Mouse (Mus musculus) embryonic facial prominence, embryonic 14.5 days (tissue): ENCODE measurements around the gene Ptprm. TPM values are rescaled to one million over a fixed set of nuclear protein-coding genes. Genes with fewer than 3 reads are reported as not detected.

Source experiments
- ATAC-seq: fragments of 200-750 bp; cut with Nextera tagmentation; 2 replicates; pipeline ENCODE4 v1.8.0; 2017; ENCODE audit warnings: low read depth, moderate number of reproducible peaks, moderate TSS enrichment
- DNase-seq: peaks from one replicate; pipeline ENCODE4 v3.0.0-alpha.2; 2015; ENCODE audit warnings: low spot score
- H3K27ac ChIP-seq: fragments of 300-500 bp; sonication (generic); replicated peaks from 2 replicates; pipeline ENCODE4 v1.5.1; 2014; ENCODE audit warnings: low read depth, mild to moderate bottlenecking, low read length, moderate library complexity
- H3K27me3 ChIP-seq: fragments of 300-500 bp; sonication (generic); replicated peaks from 2 replicates; pipeline ENCODE4 v1.6.1; 2014; ENCODE audit warnings: low read length; ENCODE audit not compliant: control insufficient read depth, insufficient read depth
- H3K36me3 ChIP-seq: fragments of 300-500 bp; sonication (generic); 2 replicates; pipeline ENCODE4 v1.6.1; 2014; ENCODE audit warnings: low read length, mixed read lengths; ENCODE audit not compliant: control insufficient read depth, insufficient read depth
- H3K4me1 ChIP-seq: fragments of 300-500 bp; sonication (generic); 2 replicates; pipeline ENCODE4 v1.6.1; 2014; ENCODE audit warnings: antibody characterized with exemption, low read length; ENCODE audit not compliant: control insufficient read depth, insufficient read depth
- H3K4me2 ChIP-seq: fragments of 300-500 bp; sonication (generic); 2 replicates; pipeline ENCODE4 v1.6.1; 2014; ENCODE audit warnings: low read depth, mild to moderate bottlenecking, low read length, moderate library complexity, mixed read lengths
- H3K4me3 ChIP-seq: fragments of 300-500 bp; sonication (generic); 2 replicates; pipeline ENCODE4 v1.5.1; 2014; ENCODE audit warnings: low read depth, mild to moderate bottlenecking, low read length
- H3K9ac ChIP-seq: fragments of 300-500 bp; sonication (generic); 2 replicates; pipeline ENCODE4 v1.6.1; 2014; ENCODE audit warnings: low read depth, mild to moderate bottlenecking, low read length, moderate library complexity, mixed read lengths
- H3K9me3 ChIP-seq: fragments of 300-500 bp; sonication (generic); 2 replicates; pipeline ENCODE4 v1.6.1; 2016; ENCODE audit warnings: low read length; ENCODE audit not compliant: control insufficient read depth
- WGBS: fragments of 180-500 bp; shearing (Covaris S2); extraction: QIAGEN DNeasy Blood & Tissue Kit; methylation state at CpG from one replicate; pipeline ENCODE4 v1.1.7; 2014; 5-methylcytosine and 5-hydroxymethylcytosine counted together
- polyA plus RNA-seq: library from polyadenylated mRNA; unstranded; fragments of >200 nt; fragmentation: Nextera tagmentation; extraction: Ambion mirVana; gene quantifications from 2 replicates; pipeline ENCODE4 v1.2.1, GENCODE M21; 2014

Gene Ptprm
- polyA plus RNA-seq, 1 experiment from 2014 or later = 20.4 TPM

DNA sequence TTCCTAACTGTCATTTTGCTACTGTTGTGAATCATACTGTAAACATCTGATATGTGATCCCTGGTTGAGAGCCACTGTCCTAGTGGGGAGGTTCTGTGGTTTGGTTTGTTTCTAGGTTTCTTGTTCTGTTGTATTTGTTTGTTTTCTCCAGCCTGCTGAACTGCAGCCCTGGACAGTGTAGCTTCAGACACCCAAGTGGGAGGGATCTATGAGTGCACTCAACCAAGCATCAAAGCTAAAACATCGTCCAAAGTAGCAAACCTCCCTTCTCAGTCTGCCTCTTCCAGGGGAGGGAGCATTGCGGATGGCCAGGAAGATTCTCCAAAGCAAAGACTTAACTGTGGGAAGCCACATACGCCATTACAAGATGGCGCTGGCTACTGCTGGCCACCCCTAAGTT, 88.7 kb downstream of the Ptprm start:
- no peak for ATAC-seq
- Histone ChIP-seq H3K27me3 (no peaks in the 10 kb centered on the region), H3K9me3 (no peaks in the 10 kb centered on the region), H3K27ac (no peak overlapping the region), H3K4me1 (no peaks in the 10 kb centered on the region), H3K4me2 (no peak overlapping the region), H3K9ac (no peak overlapping the region), H3K36me3 (no peaks in the 10 kb centered on the region), H3K4me3 (no peak overlapping the region)
- DNase-seq = no peak
- 88% methylated on average over 4 of the region's 4 CpGs for WGBS

DNA sequence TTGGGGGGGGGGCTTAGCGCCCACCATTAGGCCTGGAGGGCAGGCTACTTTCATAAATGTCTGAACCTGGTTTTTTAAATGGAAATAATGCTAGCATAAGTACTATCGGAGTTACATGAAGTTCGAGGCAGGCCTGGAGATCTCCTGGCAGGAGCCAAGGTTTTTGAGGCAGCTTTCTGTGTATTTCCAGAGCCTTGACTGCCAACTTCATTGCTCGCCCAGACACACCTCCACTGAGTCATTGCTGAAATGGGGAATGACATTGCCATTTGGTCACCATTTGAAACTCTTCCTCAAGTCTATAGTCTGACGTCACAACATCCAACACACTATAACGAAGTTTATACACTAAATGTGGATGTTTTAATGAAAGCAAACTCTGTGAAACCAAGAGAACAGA, 89.5 kb downstream of the Ptprm start:
- Histone ChIP-seq H3K4me1 (no peaks in the 10 kb centered on the region), H3K27me3 (no peaks in the 10 kb centered on the region), H3K4me3 (no peak overlapping the region), H3K4me2 (no peak overlapping the region), H3K36me3 (no peaks in the 10 kb centered on the region), H3K9me3 (no peaks in the 10 kb centered on the region), H3K9ac (no peak overlapping the region), H3K27ac (no peak overlapping the region)
- WGBS = 93% methylated on average over 6 of the region's 6 CpGs
- DNase-seq (no peak), ATAC-seq (no peak)

DNA sequence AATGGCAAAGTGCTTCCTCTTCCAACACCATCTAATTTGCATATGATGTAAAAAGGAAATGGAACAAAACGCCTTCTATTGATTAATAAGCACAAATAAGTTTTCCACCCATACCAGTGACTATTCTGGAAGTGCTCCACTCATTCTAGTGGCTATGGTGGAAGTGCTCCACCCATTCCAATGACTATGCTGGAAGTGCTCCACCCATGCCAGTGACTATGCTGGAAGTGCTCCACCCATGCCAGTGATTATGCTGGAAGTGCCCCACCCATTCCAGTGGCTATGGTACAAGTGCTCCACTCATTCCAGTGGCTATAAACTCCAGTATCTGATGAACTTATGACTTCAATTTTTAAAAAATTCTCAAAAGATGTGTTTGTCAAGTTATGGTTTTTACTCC, 91.2 kb downstream of the Ptprm start:
- Histone ChIP-seq H3K4me3 (no peak overlapping the region), H3K4me2 (no peak overlapping the region), H3K4me1 (no peaks in the 10 kb centered on the region), H3K9ac (no peak overlapping the region), H3K27ac (no peak overlapping the region), H3K36me3 (no peaks in the 10 kb centered on the region), H3K9me3 (no peaks in the 10 kb centered on the region), H3K27me3 (no peaks in the 10 kb centered on the region)
- 81% methylated on average over 1 of the region's 1 CpGs for WGBS
- DNase-seq (no peak), ATAC-seq (no peak)

DNA sequence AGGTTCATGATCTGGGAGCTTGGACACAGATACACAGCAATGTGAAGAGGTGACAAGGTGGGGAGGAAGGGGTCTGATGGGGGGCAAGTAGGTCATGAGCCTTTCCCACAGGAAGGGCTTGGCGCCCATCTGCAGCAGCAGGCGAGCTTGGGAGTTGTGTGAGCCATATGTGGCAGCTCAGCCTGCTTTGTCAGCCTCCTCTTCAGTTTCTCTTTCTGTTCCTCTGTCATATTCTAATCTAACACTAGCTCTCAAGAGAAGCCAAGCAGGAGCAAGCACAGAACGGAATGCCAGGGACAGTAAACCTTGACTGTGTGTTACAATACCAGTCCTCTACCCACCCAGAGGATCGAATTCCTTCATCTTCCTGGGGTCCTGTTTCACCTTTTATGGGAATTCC, 94.2 kb downstream of the Ptprm start:
- 68% methylated on average over 4 of the region's 4 CpGs for WGBS
- H3K27me3 ChIP-seq = no peaks in the 10 kb centered on the region
- H3K27ac ChIP-seq = no peak overlapping the region
- ATAC-seq (no peak), DNase-seq (no peak)
- no peaks in the 10 kb centered on the region for H3K9me3 ChIP-seq
- no peak overlapping the region for H3K9ac ChIP-seq
- H3K4me3 ChIP-seq = no peak overlapping the region
- H3K36me3 ChIP-seq = no peaks in the 10 kb centered on the region
- H3K4me2 ChIP-seq = no peak overlapping the region
- 0 out of 2 replicates have a peak, but pooled peaks cover 3% of the 10 kb centered on the region for H3K4me1 ChIP-seq

GRCm38 (mm10) chr17:67257780-67258179, 96.5 kb downstream of the Ptprm start:
- no peaks in the 10 kb centered on the region for H3K36me3 ChIP-seq
- H3K4me2 ChIP-seq = no peak overlapping the region
- no peak for DNase-seq
- no peaks in the 10 kb centered on the region for H3K9me3 ChIP-seq
- H3K27me3 ChIP-seq = no peaks in the 10 kb centered on the region
- 56% methylated on average over 5 of the region's 5 CpGs for WGBS
- no peak for ATAC-seq
- H3K27ac ChIP-seq = no peak overlapping the region
- H3K9ac ChIP-seq = no peak overlapping the region
- 0 out of 2 replicates have a peak, but pooled peaks cover 3% of the 10 kb centered on the region for H3K4me1 ChIP-seq
- no peak overlapping the region for H3K4me3 ChIP-seq

DNA sequence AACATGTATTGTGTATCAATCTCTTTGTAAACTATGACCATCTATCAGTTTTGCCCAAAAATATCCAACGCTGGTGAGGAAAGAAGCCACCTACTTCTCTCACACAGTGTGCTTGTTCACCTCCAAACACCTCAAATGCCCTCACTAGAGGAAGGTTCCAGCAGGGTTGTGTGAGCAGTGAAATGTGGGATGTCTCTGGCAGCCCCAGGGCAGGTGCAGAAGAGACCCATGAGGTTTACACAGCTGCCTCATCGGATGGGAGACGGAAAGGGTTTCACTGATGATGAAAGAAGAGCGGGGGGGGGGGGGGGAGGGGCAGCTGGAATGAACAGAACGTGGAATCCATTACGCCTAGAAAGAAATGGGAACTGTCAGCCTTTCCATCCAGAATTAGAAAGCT, 98.1 kb downstream of the Ptprm start:
- WGBS = 43% methylated on average over 5 of the region's 6 CpGs
- Histone ChIP-seq H3K4me1 (0 out of 2 replicates have a peak, but pooled peaks cover 3% of the 10 kb centered on the region), H3K27ac (no peak overlapping the region), H3K4me2 (no peak overlapping the region), H3K4me3 (no peak overlapping the region), H3K9me3 (no peaks in the 10 kb centered on the region), H3K36me3 (no peaks in the 10 kb centered on the region), H3K27me3 (no peaks in the 10 kb centered on the region), H3K9ac (no peak overlapping the region)
- DNase-seq (no peak), ATAC-seq (no peak)

- 50% methylated on average over 4 of the region's 4 CpGs for WGBS
- no peak overlapping the region for H3K4me2 ChIP-seq
- DNase-seq (peak; percentile 63), ATAC-seq (no peak)
- no peak overlapping the region for H3K9ac ChIP-seq
- H3K4me3 ChIP-seq = no peak overlapping the region
- H3K27ac ChIP-seq = no peak overlapping the region
- no peaks in the 10 kb centered on the region for H3K36me3 ChIP-seq
- 0 out of 2 replicates have a peak, but pooled peaks cover 3% of the 10 kb centered on the region for H3K4me1 ChIP-seq
- no peaks in the 10 kb centered on the region for H3K27me3 ChIP-seq
- no peaks in the 10 kb centered on the region for H3K9me3 ChIP-seq
Observed at GRCm38 (mm10) chr17:67253445-67253844, 100.8 kb downstream of the Ptprm start.

DNA sequence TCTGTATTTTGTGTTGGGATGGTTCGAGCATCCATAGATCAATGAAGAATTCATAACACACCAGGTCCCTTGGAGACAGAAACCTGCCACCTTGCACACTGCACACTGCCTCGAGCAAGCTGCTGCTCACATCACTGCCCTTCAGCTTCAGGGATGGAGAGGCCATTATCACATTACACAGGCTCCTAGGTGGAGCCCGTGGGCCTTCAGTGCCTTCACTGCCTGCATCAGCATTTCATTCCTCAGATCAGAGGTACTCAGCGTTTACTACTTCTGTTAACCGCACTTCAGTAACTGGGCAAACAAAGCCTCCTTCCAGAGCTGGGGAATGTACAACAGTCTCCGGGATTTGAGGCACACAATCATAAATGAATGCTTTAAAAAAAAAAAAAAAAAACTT, 101.3 kb downstream of the Ptprm start:
- Histone ChIP-seq H3K27me3 (no peaks in the 10 kb centered on the region), H3K36me3 (no peaks in the 10 kb centered on the region), H3K27ac (no peak overlapping the region), H3K4me2 (no peak overlapping the region), H3K4me1 (0 out of 2 replicates have a peak, but pooled peaks cover 3% of the 10 kb centered on the region), H3K9ac (no peak overlapping the region), H3K4me3 (no peak overlapping the region), H3K9me3 (no peaks in the 10 kb centered on the region)
- ATAC-seq (no peak), DNase-seq (no peak)
- 63% methylated on average over 6 of the region's 6 CpGs for WGBS

- ATAC-seq (no peak), DNase-seq (peak; percentile 22)
- H3K27ac ChIP-seq = no peak overlapping the region
Observed at GRCm38 (mm10) chr17:67245273-67245875, 108.9 kb downstream of the Ptprm start.

More at GRCm38 (mm10) chr17:67245273-67245875, 108.9 kb downstream of the Ptprm start:
- Histone ChIP-seq H3K9ac (no peak overlapping the region), H3K36me3 (no peaks in the 10 kb centered on the region), H3K4me3 (no peak overlapping the region), H3K4me2 (no peak overlapping the region), H3K4me1 (peaks cover 4% of the 10 kb centered on the region; the same call in 1 of the 2 replicates), H3K9me3 (no peaks in the 10 kb centered on the region), H3K27me3 (no peaks in the 10 kb centered on the region)
- WGBS = 62% methylated on average over 4 of the region's 4 CpGs
